Mouse (Mus musculus) lung, adult 2 months (tissue): Measurements from ENCODE around the gene Slain2. TPM values are rescaled to one million over a fixed set of nuclear protein-coding genes. Genes with fewer than 3 reads are reported as not detected.

ENCODE experiments used
- DNase-seq: peaks from one replicate; pipeline ENCODE4 v3.0.0; 2022
- H3K4me1 ChIP-seq: fragments of 200-500 bp; 2 replicates; pipeline ENCODE4 v1.6.1; 2011; ENCODE audit warnings: low read length; ENCODE audit not compliant: control insufficient read depth, insufficient read depth
- H3K4me3 ChIP-seq: fragments of 200-500 bp; replicated peaks from 2 replicates; pipeline ENCODE3; 2011; ENCODE audit warnings: low read depth, mild to moderate bottlenecking, control low read depth, low read length; ENCODE audit errors: extremely low read depth
- CTCF ChIP-seq: fragments of 200-500 bp; IDR thresholded peaks from 2 replicates; pipeline ENCODE4 v1.5.1; 2011; ENCODE audit warnings: mild to moderate bottlenecking, low read length, control low read depth; ENCODE audit not compliant: insufficient read depth
- POLR2A ChIP-seq: fragments of 200-500 bp; IDR thresholded peaks from 2 replicates; pipeline ENCODE4 v1.6.1; 2011; ENCODE audit warnings: low read depth, mild to moderate bottlenecking, control low read depth, low read length, borderline replicate concordance; ENCODE audit errors: extremely low read depth
- WGBS: fragments of 180-500 bp; shearing (Covaris S2); methylation state at CpG from one replicate; pipeline ENCODE4 v1.1.7; 2018; 5-methylcytosine and 5-hydroxymethylcytosine counted together
- polyA plus RNA-seq: library from polyadenylated mRNA; depleted of rRNA; stranded (reverse); fragments of >200 nt; gene quantifications from 2 replicates; pipeline ENCODE4 v1.2.3, GENCODE M21; 2012

Slain2 gene
- polyA plus RNA-seq, 1 experiment = 35.1 TPM

DNA sequence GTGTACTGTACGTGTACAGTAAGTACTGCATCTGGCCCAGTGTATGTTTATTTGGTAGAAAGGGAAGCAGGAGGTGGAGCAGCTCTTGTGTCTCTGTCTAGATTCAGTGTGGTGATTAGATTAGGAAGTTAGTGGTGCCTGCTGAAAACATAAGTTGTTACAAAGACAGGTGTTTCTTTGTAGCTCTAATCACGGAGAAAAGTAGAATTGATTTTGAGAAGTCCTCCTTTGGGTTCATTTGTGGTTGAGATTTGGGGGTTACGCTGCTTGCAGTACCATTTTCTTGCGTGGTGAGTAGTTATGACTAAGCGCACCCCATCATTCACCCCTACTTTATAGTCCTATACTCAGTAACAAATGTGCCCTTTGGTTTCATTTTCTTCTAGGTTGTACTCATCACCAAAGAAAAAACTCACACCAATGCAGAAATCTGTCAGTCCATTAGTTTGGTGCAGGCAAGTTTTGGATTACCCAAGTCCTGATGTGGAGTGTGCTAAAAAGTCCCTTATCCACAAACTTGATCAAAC, 26.9 kb downstream of the Slain2 start:
- Histone ChIP-seq H3K4me3 (no peak overlapping the region), H3K4me1 (peaks cover 8% of the 10 kb centered on the region)
- no peak for DNase-seq
- no peak for TF ChIP-seq CTCF
- TF ChIP-seq POLR2A = no peak
- WGBS = 65% methylated on average over 5 of the region's 5 CpGs

DNA sequence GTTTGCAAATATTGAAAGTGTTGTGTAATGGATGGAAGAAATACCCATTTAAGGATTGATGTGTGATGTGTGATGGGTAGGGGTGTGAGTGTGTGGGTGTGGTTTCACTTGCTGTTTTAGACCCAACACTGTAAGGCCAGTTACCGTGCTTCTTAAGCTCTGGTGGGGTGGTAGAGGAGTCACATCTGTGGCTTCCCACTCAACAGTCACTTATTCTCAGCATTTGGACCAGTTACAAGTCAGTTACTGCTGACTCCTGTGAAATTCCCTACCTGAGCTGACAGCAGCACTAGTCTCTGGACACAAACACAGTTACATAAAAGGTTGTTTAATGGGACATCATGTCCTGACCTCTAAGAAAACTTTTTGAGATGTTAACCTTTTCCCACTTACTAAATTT, 34.0 kb downstream of the Slain2 start:
- WGBS = 59% methylated on average over 1 of the region's 1 CpGs
- DNase-seq = no peak

DNA sequence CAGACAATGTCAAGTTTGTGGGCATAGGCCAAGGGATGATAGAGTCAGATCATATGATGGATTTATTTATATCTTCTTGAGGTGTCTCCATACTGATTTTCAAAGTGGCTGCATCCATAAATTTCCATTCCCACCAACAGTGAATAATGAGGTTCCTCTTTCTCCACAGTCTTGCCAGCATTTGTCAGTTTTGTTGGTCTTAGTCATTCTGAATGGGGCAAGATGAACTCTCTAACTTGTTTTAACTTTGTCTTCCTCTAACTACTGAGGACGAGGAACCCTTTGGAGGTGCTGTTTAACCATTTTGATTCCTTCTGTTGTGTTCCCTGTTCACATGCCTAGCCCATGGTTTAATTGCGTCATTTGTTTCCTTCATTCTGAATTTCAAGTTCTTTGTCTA, 36.1 kb downstream of the Slain2 start:
- TF ChIP-seq CTCF = no peak
- no peak for TF ChIP-seq POLR2A
- Histone ChIP-seq H3K4me3 (no peak overlapping the region), H3K4me1 (no peaks in the 10 kb centered on the region; the same call in 1 of the 2 replicates)
- 78% methylated on average over 2 of the region's 2 CpGs for WGBS
- DNase-seq = no peak

More for the DNA sequence above, 34.0 kb downstream of the Slain2 start:
- TF ChIP-seq CTCF (no peak), POLR2A (no peak)
- Histone ChIP-seq H3K4me1 (no peaks in the 10 kb centered on the region; the same call in 1 of the 2 replicates), H3K4me3 (no peak overlapping the region)

DNA sequence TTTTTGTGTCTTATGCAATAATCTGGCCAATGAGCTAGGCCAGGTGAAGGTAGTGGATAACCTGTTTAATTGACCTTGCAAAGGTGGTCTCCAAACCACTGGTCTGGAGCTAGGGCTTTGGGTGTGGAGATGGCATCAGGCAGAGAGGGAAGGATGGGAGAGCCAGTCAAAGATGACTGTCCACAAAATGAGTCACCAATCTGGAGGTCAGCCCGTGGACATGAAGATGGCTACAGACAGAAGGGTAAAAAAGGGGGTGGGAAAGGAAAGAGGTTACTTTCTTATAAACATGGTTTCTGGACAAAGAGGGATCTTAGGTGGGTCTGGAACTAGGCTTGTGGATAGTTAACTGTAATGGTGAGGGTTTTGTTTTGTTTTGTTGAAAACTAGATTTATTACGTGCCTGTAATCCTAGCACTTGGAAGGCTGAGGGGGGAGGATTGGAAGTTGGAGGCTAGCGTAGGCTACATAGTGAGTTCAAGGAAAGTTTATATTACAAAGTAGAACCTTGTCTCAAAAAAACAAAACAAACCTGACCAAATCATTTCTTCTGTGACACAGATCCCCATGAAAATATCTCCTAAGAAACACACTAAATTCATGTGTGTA, 40.0 kb downstream of the Slain2 start:
- Histone ChIP-seq H3K4me3 (no peak overlapping the region), H3K4me1 (no peaks in the 10 kb centered on the region; the same call in 1 of the 2 replicates)
- 72% methylated on average over 3 of the region's 3 CpGs for WGBS
- no peak for TF ChIP-seq CTCF
- DNase-seq = no peak

DNA sequence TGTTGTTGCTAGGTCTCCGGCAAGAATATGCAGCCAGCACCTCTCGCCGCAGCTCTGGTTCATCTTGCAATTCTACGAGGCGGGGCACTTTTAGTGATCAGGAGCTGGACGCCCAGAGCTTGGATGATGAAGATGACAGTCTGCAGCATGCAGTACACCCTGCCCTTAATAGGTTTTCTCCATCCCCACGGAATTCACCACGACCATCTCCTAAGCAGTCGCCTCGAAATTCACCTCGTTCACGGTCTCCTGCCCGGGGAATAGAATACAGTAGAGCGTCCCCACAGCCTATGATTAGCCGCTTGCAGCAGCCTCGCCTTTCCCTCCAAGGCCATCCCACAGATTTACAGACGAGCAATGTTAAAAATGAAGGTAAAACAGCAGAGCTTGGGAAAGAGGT, 43.2 kb downstream of the Slain2 start:
- TF ChIP-seq POLR2A (no peak), CTCF (no peak)
- no peak for DNase-seq
- Histone ChIP-seq H3K4me1 (no peaks in the 10 kb centered on the region; the same call in 1 of the 2 replicates), H3K4me3 (no peak overlapping the region)
- 90% methylated on average over 17 of the region's 17 CpGs for WGBS

DNA sequence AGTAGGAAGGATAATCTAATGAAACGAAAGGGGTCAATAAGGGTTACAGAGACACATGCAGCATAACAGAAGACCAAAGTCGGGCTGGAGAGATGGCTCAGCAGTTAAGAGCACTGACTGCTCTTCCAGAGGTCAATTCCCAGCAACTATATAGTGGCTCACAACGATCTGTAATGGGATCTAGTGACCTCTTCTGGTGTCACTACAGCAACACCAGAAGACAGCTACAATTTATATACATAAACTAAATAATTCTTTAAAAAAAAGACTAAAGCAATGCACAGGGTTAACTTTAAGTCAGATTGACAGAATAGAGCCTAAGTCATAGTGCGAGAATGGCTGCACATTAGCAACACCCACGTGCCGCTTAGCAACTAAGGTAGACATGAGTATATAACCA, 46.0 kb downstream of the Slain2 start:
- WGBS = 64% methylated on average over 6 of the region's 6 CpGs
- TF ChIP-seq CTCF (no peak), POLR2A (no peak)
- no peak for DNase-seq
- no peak overlapping the region for H3K4me3 ChIP-seq
- H3K4me1 ChIP-seq = no peaks in the 10 kb centered on the region

DNA sequence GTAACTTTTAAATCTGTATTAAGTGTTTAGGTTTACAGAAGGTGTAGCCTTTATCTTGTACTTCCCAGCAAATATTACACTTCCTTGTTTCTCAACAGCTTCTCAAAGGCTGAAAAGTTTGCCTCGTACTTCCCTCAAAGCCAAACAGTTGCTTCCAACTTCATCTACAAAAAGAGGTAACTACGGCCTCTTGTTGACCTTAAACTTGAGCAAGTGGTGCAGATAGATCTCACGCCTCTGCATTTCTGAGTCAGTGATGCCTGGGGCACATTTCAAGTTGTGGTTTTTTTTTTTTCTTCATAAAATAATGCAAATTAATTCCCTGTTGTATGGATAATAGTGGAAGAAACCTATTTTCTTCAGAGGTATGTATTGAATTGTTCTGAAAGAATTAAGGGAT, 51.6 kb downstream of the Slain2 start:
- Histone ChIP-seq H3K4me1 (no peaks in the 10 kb centered on the region), H3K4me3 (no peak overlapping the region)
- no peak for DNase-seq
- TF ChIP-seq POLR2A = no peak
- no peak for TF ChIP-seq CTCF
- 72% methylated on average over 3 of the region's 3 CpGs for WGBS

DNA sequence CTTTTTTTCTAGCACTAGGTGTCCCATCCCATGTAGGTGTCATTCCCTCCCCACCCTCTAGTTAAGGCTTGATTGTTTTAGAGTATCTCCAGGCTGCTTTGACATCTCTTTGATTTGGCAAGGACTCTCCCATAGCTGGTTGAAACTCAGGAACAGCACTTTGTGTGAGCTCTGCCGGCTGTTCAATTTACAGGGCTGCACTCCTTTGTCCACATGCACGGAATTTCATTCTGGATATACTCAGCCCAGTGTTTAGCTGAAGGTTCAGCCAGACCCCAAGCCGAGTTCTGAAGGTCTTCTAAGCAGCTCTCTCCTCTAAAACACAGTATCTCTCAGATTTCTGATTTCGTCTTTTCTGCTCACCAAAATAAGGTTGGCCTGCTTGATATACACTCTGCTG, 58.3 kb downstream of the Slain2 start:
- DNase-seq = no peak
- 81% methylated on average over 4 of the region's 4 CpGs for WGBS
- TF ChIP-seq CTCF = no peak
- TF ChIP-seq POLR2A = no peak
- H3K4me1 ChIP-seq = no peaks in the 10 kb centered on the region
- H3K4me3 ChIP-seq = no peak overlapping the region

DNA sequence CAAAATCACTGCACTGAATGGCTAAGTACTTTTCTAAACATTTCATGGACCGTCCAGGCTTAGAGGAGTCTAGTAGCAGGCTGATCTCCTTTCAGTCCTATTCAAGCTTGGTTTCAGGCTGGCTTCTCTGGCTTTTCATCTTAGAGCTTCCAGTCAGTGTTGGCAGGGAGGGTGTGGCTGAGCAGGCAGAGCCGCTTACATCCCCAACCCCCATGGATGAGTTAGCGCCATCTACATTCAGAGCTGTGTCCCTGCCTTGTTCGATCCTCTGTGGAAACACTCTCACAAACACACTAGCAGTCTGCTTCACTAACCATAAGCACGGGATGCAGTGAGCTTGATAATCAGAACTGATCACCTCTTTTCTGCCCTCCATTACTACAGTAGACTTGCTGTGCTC, 58.8 kb downstream of the Slain2 start:
- WGBS = 61% methylated on average over 5 of the region's 5 CpGs
- no peak overlapping the region for H3K4me3 ChIP-seq
- 0 out of 2 replicates have a peak, but pooled peaks have one; percentile 14 for TF ChIP-seq CTCF
- TF ChIP-seq POLR2A = no peak
- H3K4me1 ChIP-seq = no peaks in the 10 kb centered on the region
- no peak for DNase-seq

DNA sequence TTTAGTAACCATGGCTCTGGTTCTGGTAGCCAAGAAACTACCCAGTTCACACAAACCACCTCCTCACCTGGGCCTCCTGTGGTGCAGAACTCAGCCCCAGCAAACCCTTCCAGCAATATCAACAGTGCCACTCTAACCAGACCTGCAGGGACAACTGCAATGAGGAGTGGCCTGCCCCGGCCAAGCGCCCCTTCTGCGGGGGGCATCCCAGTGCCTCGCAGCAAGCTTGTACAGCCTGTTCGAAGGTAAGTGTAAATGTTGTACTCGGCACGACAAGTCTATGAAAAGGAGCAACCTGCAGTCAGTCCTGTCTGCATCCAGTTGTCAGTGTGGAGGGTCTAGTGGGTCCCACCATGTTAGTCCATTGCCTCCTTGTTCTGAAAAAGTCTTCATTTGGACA, 60.5 kb downstream of the Slain2 start, which contains the start of gene Gm10135:
Gm10135 (minus strand) TSS at position 101 of the 400 bp plus-strand sequence.
- no peak for DNase-seq
- no peak within 1 kb of the TSS for H3K4me3 ChIP-seq
- TF ChIP-seq POLR2A = no peak
- no peak for TF ChIP-seq CTCF
- H3K4me1 ChIP-seq = no peaks in the 10 kb centered on the region
- 94% methylated on average over 7 of the region's 7 CpGs for WGBS

DNA sequence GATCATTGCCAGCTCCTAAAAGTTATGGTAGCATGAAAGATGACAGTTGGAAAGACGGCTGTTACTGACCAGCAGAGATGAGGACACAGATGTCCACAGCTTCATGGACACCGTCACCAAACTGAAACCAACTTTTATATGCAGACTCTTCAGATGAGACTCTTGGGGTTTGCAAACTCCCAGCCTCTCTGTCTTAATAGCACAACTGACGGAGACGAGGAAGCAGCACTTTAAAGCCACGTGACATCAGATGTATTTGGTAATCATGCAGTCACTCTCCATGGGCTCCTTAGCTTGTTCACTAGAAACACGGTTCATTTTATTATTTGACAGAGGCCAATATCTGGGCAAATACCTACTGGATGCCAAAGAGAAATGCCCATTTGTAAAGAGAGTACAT, 61.9 kb downstream of the Slain2 start:
- TF ChIP-seq CTCF = no peak
- no peak for TF ChIP-seq POLR2A
- no peak for DNase-seq
- 83% methylated on average over 6 of the region's 6 CpGs for WGBS
- H3K4me1 ChIP-seq = no peaks in the 10 kb centered on the region
- H3K4me3 ChIP-seq = no peak overlapping the region
